Mouse (Mus musculus) neutrophil, adult 59 days (primary cell): ENCODE data around the gene Mfsd8. TPM values are rescaled to one million over a fixed set of nuclear protein-coding genes. Genes with fewer than 3 reads are reported as not detected.

Source experiments
- total RNA-seq, 2 experiments: library from RNA; stranded (reverse); gene quantifications; 1 replicate in 1 of 2; 2 replicates in 1 of 2; pipeline ENCODE4 v1.2.4; 2023

Mfsd8 gene
- total RNA-seq: 10 to 100 TPM in 1 of 2 experiments, 1 to 10 TPM in 1; 8.9 to 11.0 TPM

GRCm38 (mm10) chr3:40846473-40846956 is at the start of gene Mfsd8:
Gene Mfsd8 (minus strand): TSS chr3:40846886.

GRCm38 (mm10) chr3:40846957-40847017 is 101 bp upstream of the Mfsd8 start, which contains the start of gene Abhd18:
Gene Abhd18 (plus strand): TSS chr3:40846970.

GRCm38 (mm10) chr3:40799530-40800372 is 46.9 kb downstream of the Mfsd8 start, which contains the start of gene Plk4:
Gene Plk4 (plus strand): TSS chr3:40800019.

Other genes starting within 250 kb of the Mfsd8 start
- gene Slc25a31, start 138.0 kb downstream of the Mfsd8 start, total RNA-seq: not detected
- gene Hspa4l, start 102.4 kb downstream of the Mfsd8 start, total RNA-seq: 10 to 100 TPM; 28.7 to 34.5 TPM
- 10 to 100 TPM; 36.1 to 39.6 TPM for gene Plk4, start 46.9 kb downstream of the Mfsd8 start, total RNA-seq
- gene Abhd18, start 84 bp upstream of the Mfsd8 start, total RNA-seq: 1 to 10 TPM; 5.1 to 5.4 TPM
- not detected for gene 1700034I23Rik, start 55.7 kb upstream of the Mfsd8 start, total RNA-seq
- gene Larp1b, start 102.9 kb upstream of the Mfsd8 start, total RNA-seq: 10 to 100 TPM; 18.9 to 24.3 TPM
- 10 to 100 TPM; 12.9 to 15.1 TPM for gene Pgrmc2, start 236.2 kb upstream of the Mfsd8 start, total RNA-seq